Mouse (Mus musculus) MEL (cell line): ENCODE measurements at regions not wholly inside any gene's neighbourhood (a gene's known extent, or its start where the extent isn't known, plus 50 kb on each side); places are given as distances from the start of the nearest gene placed in this dataset.

Experiments used
- DNase-seq: peaks from one replicate; pipeline ENCODE4 v3.0.0; 2011; ENCODE audit warnings: low read depth, low spot score
- H3K27ac ChIP-seq: 2 replicates; pipeline ENCODE4 v1.5.1; 2012; ENCODE audit warnings: low read depth, mild to moderate bottlenecking, control low read depth, low read length, moderate library complexity; ENCODE audit not compliant: control insufficient read depth
- H3K27me3 ChIP-seq, 2 experiments: fragments of 150-350 bp in 1 of 2; sonication (generic) in 1 of 2; 2 replicates each; pipeline ENCODE4 v1.6.1; 2012; ENCODE audit warnings: low read length in 2 of 2, mild to moderate bottlenecking in 2 of 2, improper control_type of control experiment in 1 of 2, moderate library complexity in 1 of 2; ENCODE audit not compliant: insufficient read depth in 2 of 2, control insufficient read depth in 1 of 2
- H3K36me3 ChIP-seq, 2 experiments: 2 replicates each; pipeline ENCODE4 v1.6.1; 2012 to 2014; ENCODE audit warnings: low read length in 2 of 2, improper control_type of control experiment in 1 of 2, inconsistent platforms in 1 of 2, mild to moderate bottlenecking in 1 of 2; ENCODE audit not compliant: insufficient read depth in 2 of 2, control insufficient read depth in 1 of 2
- H3K4me1 ChIP-seq, 2 experiments: fragments of 150-350 bp in 1 of 2; sonication (generic) in 1 of 2; 2 replicates each; pipeline ENCODE4 v1.6.1; 2012; ENCODE audit warnings: low read length in 2 of 2, improper control_type of control experiment in 1 of 2, mild to moderate bottlenecking in 1 of 2; ENCODE audit not compliant: insufficient read depth in 2 of 2, control insufficient read depth in 1 of 2
- H3K4me3 ChIP-seq, 2 experiments: fragments of 150-350 bp in 1 of 2; sonication (generic) in 1 of 2; 2 replicates each; pipeline ENCODE4 v1.5.1; 2012; ENCODE audit warnings: low read depth in 2 of 2, low read length in 2 of 2, mild to moderate bottlenecking in 2 of 2, moderate library complexity in 2 of 2, control low read depth in 1 of 2, improper control_type of control experiment in 1 of 2; ENCODE audit not compliant: control insufficient read depth in 1 of 2, insufficient read depth in 1 of 2
- H3K79me2 ChIP-seq: 2 replicates; pipeline ENCODE4 v1.6.1; 2012; ENCODE audit warnings: mild to moderate bottlenecking, low read length, moderate library complexity; ENCODE audit not compliant: control insufficient read depth, poor library complexity, insufficient read depth
- H3K9ac ChIP-seq: 2 replicates; pipeline ENCODE4 v1.6.1; 2012; ENCODE audit warnings: low read depth, mild to moderate bottlenecking, control low read depth, low read length, moderate library complexity; ENCODE audit not compliant: control insufficient read depth, poor library complexity, severe bottlenecking
- H3K9me3 ChIP-seq: fragments of 150-350 bp; sonication (generic); replicated peaks from 2 replicates; pipeline ENCODE4 v1.6.1; 2012; ENCODE audit warnings: mild to moderate bottlenecking, low read length, improper control_type of control experiment, moderate library complexity; ENCODE audit not compliant: insufficient read depth
- BHLHE40 ChIP-seq: IDR thresholded peaks from 2 replicates; pipeline ENCODE4 v1.6.1; 2012; ENCODE audit warnings: low read depth, mild to moderate bottlenecking, inconsistent platforms, low read length, improper control_type of control experiment, borderline replicate concordance
- E2F4 ChIP-seq: IDR thresholded peaks from 2 replicates; pipeline ENCODE4 v1.6.1; 2011; ENCODE audit warnings: low read depth, low read length, improper control_type of control experiment, borderline replicate concordance
- ELF1 ChIP-seq: IDR thresholded peaks from 2 replicates; pipeline ENCODE4 v1.6.1; 2014; ENCODE audit warnings: low read depth, mild to moderate bottlenecking, inconsistent platforms, low read length, improper control_type of control experiment, moderate library complexity
- EP300 ChIP-seq, 2 experiments: IDR thresholded peaks; 2 replicates each; pipeline ENCODE4 v1.6.1; 2011; ENCODE audit warnings: improper control_type of control experiment in 2 of 2, low read length in 2 of 2, low read depth in 1 of 2, mild to moderate bottlenecking in 1 of 2
- GABPA ChIP-seq: IDR thresholded peaks from 2 replicates; pipeline ENCODE4 v1.6.1; 2012; ENCODE audit warnings: low read depth, mild to moderate bottlenecking, inconsistent platforms, low read length, improper control_type of control experiment, moderate library complexity
- GATA1 ChIP-seq: IDR thresholded peaks from 2 replicates; pipeline ENCODE4 v1.6.1; 2011; ENCODE audit warnings: low read depth, low read length, improper control_type of control experiment
- JUND ChIP-seq: IDR thresholded peaks from 2 replicates; pipeline ENCODE4 v1.6.1; 2011; ENCODE audit warnings: low read depth, mild to moderate bottlenecking, improper control_type of control experiment, low read length
- KAT2A ChIP-seq: conservative IDR thresholded peaks from 2 replicates; pipeline ENCODE4 v1.6.1; 2012; ENCODE audit warnings: low read depth, low read length, improper control_type of control experiment, inconsistent platforms
- MAFK ChIP-seq: IDR thresholded peaks from 2 replicates; pipeline ENCODE4 v1.6.1; 2011; ENCODE audit warnings: low read depth, mild to moderate bottlenecking, low read length, improper control_type of control experiment, borderline replicate concordance
- MAX ChIP-seq: IDR thresholded peaks from 2 replicates; pipeline ENCODE4 v1.6.1; 2011; ENCODE audit warnings: low read length, improper control_type of control experiment
- MXI1 ChIP-seq: IDR thresholded peaks from 2 replicates; pipeline ENCODE4 v1.6.1; 2011; ENCODE audit warnings: mild to moderate bottlenecking, low read depth, low read length, improper control_type of control experiment
- MYB ChIP-seq: IDR thresholded peaks from 2 replicates; pipeline ENCODE4 v1.6.1; 2011; ENCODE audit warnings: mild to moderate bottlenecking, low read depth, low read length, improper control_type of control experiment
- MYC ChIP-seq: IDR thresholded peaks from 2 replicates; pipeline ENCODE4 v1.6.1; 2011; ENCODE audit warnings: low read depth, mild to moderate bottlenecking, low read length, improper control_type of control experiment, moderate library complexity
- NELFE ChIP-seq: IDR thresholded peaks from 2 replicates; pipeline ENCODE4 v1.6.1; 2011; ENCODE audit warnings: low read depth, low read length, improper control_type of control experiment
- NRF1 ChIP-seq: IDR thresholded peaks from 2 replicates; pipeline ENCODE4 v1.6.1; 2014; ENCODE audit warnings: low read depth, mild to moderate bottlenecking, inconsistent platforms, low read length, improper control_type of control experiment, moderate library complexity; ENCODE audit not compliant: poor library complexity, insufficient read depth, severe bottlenecking
- POLR2AphosphoS5 ChIP-seq: IDR thresholded peaks from 2 replicates; pipeline ENCODE4 v1.6.1; 2012; ENCODE audit warnings: low read depth, borderline replicate concordance, mild to moderate bottlenecking, inconsistent platforms, low read length, moderate library complexity, mixed read lengths
- RAD21 ChIP-seq: IDR thresholded peaks from 2 replicates; pipeline ENCODE4 v1.6.1; 2011; ENCODE audit warnings: mild to moderate bottlenecking, low read depth, low read length, improper control_type of control experiment
- SIN3A ChIP-seq: IDR thresholded peaks from 2 replicates; pipeline ENCODE4 v1.6.1; 2012; ENCODE audit warnings: low read length, improper control_type of control experiment, inconsistent platforms
- SMC3 ChIP-seq: IDR thresholded peaks from 2 replicates; pipeline ENCODE4 v1.6.1; 2011; ENCODE audit warnings: low read depth, low read length, improper control_type of control experiment
- TAL1 ChIP-seq: IDR thresholded peaks from 2 replicates; pipeline ENCODE4 v1.6.1; 2012; ENCODE audit warnings: mild to moderate bottlenecking, inconsistent platforms, low read length, moderate library complexity, mixed read lengths
- UBTF ChIP-seq: IDR thresholded peaks from 2 replicates; pipeline ENCODE4 v1.6.1; 2012; ENCODE audit warnings: low read depth, mild to moderate bottlenecking, inconsistent platforms, low read length, improper control_type of control experiment, moderate library complexity, borderline replicate concordance; ENCODE audit not compliant: insufficient read depth
- USF1 ChIP-seq: IDR thresholded peaks from 2 replicates; pipeline ENCODE4 v1.6.1; 2014; ENCODE audit warnings: low read depth, mild to moderate bottlenecking, inconsistent platforms, low read length, improper control_type of control experiment, moderate library complexity
- USF2 ChIP-seq, 2 experiments: IDR thresholded peaks; 2 replicates each; pipeline ENCODE4 v1.6.1; 2011 to 2012; ENCODE audit warnings: improper control_type of control experiment in 2 of 2, low read length in 2 of 2, borderline replicate concordance in 1 of 2, inconsistent platforms in 1 of 2, low read depth in 1 of 2, mild to moderate bottlenecking in 1 of 2; ENCODE audit not compliant: insufficient read depth in 1 of 2
- ZMIZ1 ChIP-seq: IDR thresholded peaks from 2 replicates; pipeline ENCODE4 v1.6.1; 2012; ENCODE audit warnings: low read depth, mild to moderate bottlenecking, inconsistent platforms, low read length, improper control_type of control experiment, moderate library complexity
- ZNF384 ChIP-seq: IDR thresholded peaks from 2 replicates; pipeline ENCODE4 v1.6.1; 2012; ENCODE audit warnings: low read depth, mild to moderate bottlenecking, inconsistent platforms, low read length, improper control_type of control experiment

DNA sequence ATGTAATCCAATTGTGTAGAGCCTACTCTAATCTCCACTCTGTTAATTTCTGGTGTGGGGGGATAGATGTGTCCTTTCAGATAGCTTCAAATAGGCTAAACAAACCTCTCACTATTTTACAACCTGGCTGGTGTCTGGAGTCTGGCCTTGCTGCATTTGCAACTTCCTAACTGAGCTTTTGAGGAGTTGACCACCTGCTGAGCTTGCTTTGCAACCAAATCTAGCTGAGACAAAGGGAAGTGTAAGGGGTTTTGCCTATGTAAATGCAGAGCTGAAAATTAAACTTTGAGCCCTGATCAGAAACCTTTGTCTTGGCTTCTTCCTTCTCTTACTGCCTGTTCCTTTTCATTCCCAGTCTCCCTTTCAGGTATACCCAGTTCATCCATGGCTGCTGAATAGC is 404.3 kb downstream of the Cetn3 start:
- Histone ChIP-seq H3K9me3 (no peaks in the 10 kb centered on the region), H3K4me3 (no peak overlapping the region), H3K79me2 (no peaks in the 10 kb centered on the region)
- TF ChIP-seq GATA1 (no peak), POLR2AphosphoS5 (no peak), ZNF384 (no peak), KAT2A (no peak), MYC (no peak), GABPA (no peak), NRF1 (no peak), USF2 (IDR thresholded peaks at IDR 0.05; ENCODE audit: borderline replicate concordance in 1 of 2, insufficient read depth in 1 of 2, low read depth in 1 of 2, low read length in 2 of 2) (no peak), SIN3A (no peak), UBTF (no peak), BHLHE40 (no peak), ZMIZ1 (no peak), MXI1 (no peak), MAFK (no peak), E2F4 (no peak)
- TF ChIP-seq, all 39 proteins: peak for 0
- H3K9ac ChIP-seq, result no peak overlapping the region
- no peak overlapping the region for H3K27ac ChIP-seq
- no peaks in the 10 kb centered on the region for H3K4me1 ChIP-seq
- H3K27me3 ChIP-seq, result no peaks in the 10 kb centered on the region
- no peaks in the 10 kb centered on the region for H3K36me3 ChIP-seq
- DNase-seq, result no peak

DNA sequence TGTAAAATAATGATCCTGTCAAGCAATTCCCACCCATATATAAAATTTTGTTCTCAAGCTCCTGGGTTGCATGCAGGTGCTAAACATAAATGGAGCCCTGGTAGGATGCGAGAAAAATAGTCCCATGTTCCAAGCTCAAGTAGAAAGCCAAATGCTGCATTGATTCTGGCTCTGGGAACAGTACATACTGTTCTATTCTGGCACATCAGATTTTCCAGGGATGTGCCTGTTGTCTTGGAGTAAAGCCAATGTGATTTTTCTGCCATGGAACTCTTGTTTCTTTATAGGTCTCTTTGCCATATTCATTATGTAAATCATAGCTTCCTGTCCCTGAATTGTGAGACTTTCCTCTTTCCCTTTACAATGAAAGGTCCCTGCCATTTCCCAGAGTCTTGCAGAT is 417.9 kb downstream of the Cetn3 start:
- H3K27ac ChIP-seq, result no peak overlapping the region
- no peak for TF ChIP-seq SMC3
- no peak for TF ChIP-seq ELF1
- TF ChIP-seq NELFE, result no peak
- no peak for TF ChIP-seq MYC
- no peak for TF ChIP-seq EP300 (IDR thresholded peaks at IDR 0.05; ENCODE audit: low read depth in 1 of 2, low read length in 2 of 2)
- TF ChIP-seq JUND, result no peak
- TF ChIP-seq GABPA, result no peak
- TF ChIP-seq SIN3A, result no peak
- TF ChIP-seq POLR2AphosphoS5, result no peak
- no peak for TF ChIP-seq MAX
- TF ChIP-seq BHLHE40, result no peak
- TF ChIP-seq USF1, result no peak
- TF ChIP-seq TAL1, result no peak
- TF ChIP-seq RAD21, result no peak
- TF ChIP-seq MYB, result no peak
- TF ChIP-seq E2F4, result no peak
- TF ChIP-seq, all 39 proteins: peak for 0
- Histone ChIP-seq H3K9ac (no peak overlapping the region), H3K79me2 (no peaks in the 10 kb centered on the region), H3K27me3 (no peaks in the 10 kb centered on the region), H3K4me1 (no peaks in the 10 kb centered on the region), H3K36me3 (no peaks in the 10 kb centered on the region), H3K4me3 (no peak overlapping the region), H3K9me3 (no peaks in the 10 kb centered on the region)
- no peak for DNase-seq
